In genomic region chr11:54107239-54107638, GRCm38 (mm10) we compare ENCODE assay signal across 9 mouse cellular contexts. TPM values are rescaled to one million over a fixed set of nuclear protein-coding genes. Genes with fewer than 3 reads are reported as not detected.
A peak's percentile ranks its signal among the peaks of the same experiment; 100 is the strongest.
DNase-seq lines count a peak whose midpoint lies in the region; ATAC-seq lines count a peak whose summit lies in the region.
"Had no signal": no experiment of that assay in that cellular context is flagged by ENCODE, and none has a peak within 500 bp of the region (broad histone marks: within the 10 kb centered on the region; RNA-seq: fewer than 3 reads in every experiment).

No protein-coding gene starts in this region.

- DNase-seq in gastrocnemius, postnatal 14 days, result peak; percentile 63
- DNase-seq in gastrocnemius, postnatal 4 days (ENCODE audit: low spot score in 2 of 2), result no peak
- DNase-seq in lung, postnatal 10 days, result peak; percentile 47
- no peak for DNase-seq in lung, postnatal 36 days
- peak; percentile 85 to 92 for DNase-seq in cerebellum, postnatal 10 days
- DNase-seq in skeletal muscle tissue, adult 2 months (ENCODE audit: low read depth, low spot score), result peak; percentile 60
- DNase-seq in adrenal gland, postnatal 4 days (ENCODE audit: low spot score in 2 of 2), result no peak
- DNase-seq: right cerebral cortex, adult 18-20 months had no signal

- ATAC-seq in megakaryocyte, adult 5-6 weeks (ENCODE audit: poor library complexity, severe bottlenecking), result no peak

- intact Hi-C loops in gastrocnemius, postnatal 14 days (cut with DNase I; ENCODE audit: low total_unique reads), result no loop called here

RNA-seq across cellular contexts. Expression of gene P4ha2, which starts 7.3 kb away (rescaled TPM):
- total RNA-seq in gastrocnemius, postnatal 14 days (2021), result 10 to 100 TPM; 19.9 to 21.2 TPM
- 10 to 100 TPM; 37.1 to 40.3 TPM for total RNA-seq in gastrocnemius, postnatal 4 days (2021)
- not detected in 2 replicates for total RNA-seq in megakaryocyte, adult 5-6 weeks (2015)
- not detected in 2 replicates for total RNA-seq in megakaryocyte, adult 5-6 weeks (2017)
- 10 to 100 TPM; 20.8 to 21.9 TPM for total RNA-seq in adrenal gland, postnatal 4 days (2021)

RNA-seq across cellular contexts. Expression of gene Pdlim4, which starts 38.4 kb away (rescaled TPM):
- total RNA-seq in gastrocnemius, postnatal 14 days (2021), result 10 to 100 TPM; 15.6 to 18.8 TPM
- 10 to 100 TPM; 65.2 to 67.1 TPM for total RNA-seq in gastrocnemius, postnatal 4 days (2021)
- 0.33 and 0.82 TPM in 2 replicates for total RNA-seq in megakaryocyte, adult 5-6 weeks (2015)
- total RNA-seq in megakaryocyte, adult 5-6 weeks (2017), result 0.77 and 3.9 TPM in 2 replicates
- 10 to 100 TPM; 34.7 to 38.8 TPM for total RNA-seq in adrenal gland, postnatal 4 days (2021)

Comparison
In these comparisons a context has a peak if more than half of its experiments do, and no peak if none do; other contexts are left out.
1. DNase-seq: peak in gastrocnemius, postnatal 14 days (single experiment), lung, postnatal 10 days (single experiment), cerebellum, postnatal 10 days (2 of 2) and skeletal muscle tissue, adult 2 months (single experiment); none in gastrocnemius, postnatal 4 days (0 of 2), lung, postnatal 36 days (single experiment) and adrenal gland, postnatal 4 days (0 of 2).
2. RNA of gene P4ha2, which starts 7.3 kb away (total RNA-seq): 37.1 to 40.3 TPM in gastrocnemius, postnatal 4 days, 20.8 to 21.9 TPM in adrenal gland, postnatal 4 days and 19.9 to 21.2 TPM in gastrocnemius, postnatal 14 days; not detected in megakaryocyte, adult 5-6 weeks; every median in the first group is over 10 times any median in the second.